Mouse (Mus musculus) left cerebral cortex, adult 11 months (tissue): Measurements from ENCODE around the gene Rbpjl.

Source experiments
- DNase-seq: peaks from one replicate; pipeline ENCODE4 v3.0.0; 2022; ENCODE audit warnings: low spot score

Rbpjl gene

GRCm38 (mm10) chr2:164429881-164430615 is 27.1 kb downstream of the Rbpjl start:
- DNase-seq = no peak

- DNase-seq = no peak
These were observed 27.8 kb downstream of the Rbpjl start for GRCm38 (mm10) chr2:164430697-164431096.

GRCm38 (mm10) chr2:164431676-164432465 is 28.9 kb downstream of the Rbpjl start:
- DNase-seq = no peak

- DNase-seq = no peak
These were observed 29.7 kb downstream of the Rbpjl start for GRCm38 (mm10) chr2:164432541-164433191.

GRCm38 (mm10) chr2:164433278-164433895 is 30.4 kb downstream of the Rbpjl start:
- DNase-seq = no peak

GRCm38 (mm10) chr2:164434681-164435080 is 31.7 kb downstream of the Rbpjl start:
- DNase-seq = no peak

- no peak for DNase-seq
These were observed 32.5 kb downstream of the Rbpjl start for GRCm38 (mm10) chr2:164435216-164436090.

- DNase-seq = no peak
These were observed 33.4 kb downstream of the Rbpjl start for GRCm38 (mm10) chr2:164436215-164436913.

- no peak for DNase-seq
These were observed 34.0 kb downstream of the Rbpjl start for GRCm38 (mm10) chr2:164436961-164437360.

GRCm38 (mm10) chr2:164437710-164438109 is 34.8 kb downstream of the Rbpjl start:
- no peak for DNase-seq

- no peak for DNase-seq
These were observed 35.3 kb downstream of the Rbpjl start for GRCm38 (mm10) chr2:164438257-164438656.

GRCm38 (mm10) chr2:164439001-164439421 is 36.1 kb downstream of the Rbpjl start:
- DNase-seq = no peak

- no peak for DNase-seq
These were observed 37.4 kb downstream of the Rbpjl start for GRCm38 (mm10) chr2:164440314-164440713.

GRCm38 (mm10) chr2:164441155-164441554 is 38.2 kb downstream of the Rbpjl start:
- no peak for DNase-seq

GRCm38 (mm10) chr2:164441731-164442130 is 38.8 kb downstream of the Rbpjl start:
- no peak for DNase-seq

- DNase-seq = no peak
These were observed 39.5 kb downstream of the Rbpjl start for GRCm38 (mm10) chr2:164442315-164443050.

GRCm38 (mm10) chr2:164443051-164443437 is 40.1 kb downstream of the Rbpjl start:
- no peak for DNase-seq

- no peak for DNase-seq
These were observed 40.6 kb downstream of the Rbpjl start, which contains the start of gene Sdc4 for GRCm38 (mm10) chr2:164443460-164444000. Gene Sdc4 (minus strand): TSS chr2:164443887.

GRCm38 (mm10) chr2:164444701-164445100 is 41.8 kb downstream of the Rbpjl start:
- DNase-seq = no peak
